Mouse (Mus musculus) cerebellum, adult 2 months (tissue): ENCODE data around the gene Ppif.

Source experiments
- CTCF ChIP-seq: fragments of 200-500 bp; IDR thresholded peaks from 2 replicates; pipeline ENCODE4 v1.5.1; 2011; ENCODE audit warnings: low read depth, mild to moderate bottlenecking, control low read depth, low read length, moderate library complexity, borderline replicate concordance; ENCODE audit not compliant: insufficient read depth
- POLR2A ChIP-seq: fragments of 200-500 bp; IDR thresholded peaks from 2 replicates; pipeline ENCODE4 v1.6.1; 2011; ENCODE audit warnings: low read length, control low read depth, borderline replicate concordance; ENCODE audit not compliant: insufficient read depth

- TF ChIP-seq CTCF, result no peak
- TF ChIP-seq POLR2A, result no peak
Observed at GRCm38 (mm10) chr14:25747996-25748756, 54.2 kb downstream of the Ppif start.
